Mouse (Mus musculus) central nervous system, embryonic 11.5 days (tissue): ENCODE measurements around the gene Wnt10b. TPM values are rescaled to one million over a fixed set of nuclear protein-coding genes. Genes with fewer than 3 reads are reported as not detected.

Experiments
- polyA plus RNA-seq: library from polyadenylated mRNA; depleted of rRNA; stranded (reverse); fragments of >200 nt; gene quantifications from 2 replicates; pipeline ENCODE4 v1.2.3, GENCODE M21; 2012; rRNA removed

The Wnt10b gene
- 0.72 and 2.0 TPM in 2 replicates for polyA plus RNA-seq

GRCm38 (mm10) chr15:98777762-98778161, at the start of gene Wnt10b:
Gene Wnt10b (minus strand): TSS chr15:98778150.

DNA sequence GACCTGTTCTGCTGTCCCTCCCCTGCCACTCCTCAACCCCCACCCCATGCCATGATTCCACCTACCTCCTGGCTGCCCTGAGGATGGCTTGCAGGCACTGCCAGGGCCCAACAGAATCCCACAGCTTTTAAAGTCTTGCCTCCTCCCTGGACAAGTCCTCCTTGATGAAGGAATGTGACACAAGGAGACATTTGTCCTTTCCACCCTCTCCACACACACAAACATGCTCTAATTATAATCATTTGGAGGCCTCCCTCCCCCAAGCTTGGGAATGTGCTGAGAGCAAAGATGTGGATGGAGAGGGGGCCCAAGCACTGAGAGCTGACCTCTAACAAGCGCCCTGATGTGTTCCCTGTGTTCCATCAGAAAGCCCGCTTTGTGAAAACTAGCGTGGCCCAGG, 31.4 kb upstream of the Wnt10b start, which contains the start of gene Ddn:
Gene Ddn (minus strand): TSS at position 101 of the 400 bp plus-strand sequence.

DNA sequence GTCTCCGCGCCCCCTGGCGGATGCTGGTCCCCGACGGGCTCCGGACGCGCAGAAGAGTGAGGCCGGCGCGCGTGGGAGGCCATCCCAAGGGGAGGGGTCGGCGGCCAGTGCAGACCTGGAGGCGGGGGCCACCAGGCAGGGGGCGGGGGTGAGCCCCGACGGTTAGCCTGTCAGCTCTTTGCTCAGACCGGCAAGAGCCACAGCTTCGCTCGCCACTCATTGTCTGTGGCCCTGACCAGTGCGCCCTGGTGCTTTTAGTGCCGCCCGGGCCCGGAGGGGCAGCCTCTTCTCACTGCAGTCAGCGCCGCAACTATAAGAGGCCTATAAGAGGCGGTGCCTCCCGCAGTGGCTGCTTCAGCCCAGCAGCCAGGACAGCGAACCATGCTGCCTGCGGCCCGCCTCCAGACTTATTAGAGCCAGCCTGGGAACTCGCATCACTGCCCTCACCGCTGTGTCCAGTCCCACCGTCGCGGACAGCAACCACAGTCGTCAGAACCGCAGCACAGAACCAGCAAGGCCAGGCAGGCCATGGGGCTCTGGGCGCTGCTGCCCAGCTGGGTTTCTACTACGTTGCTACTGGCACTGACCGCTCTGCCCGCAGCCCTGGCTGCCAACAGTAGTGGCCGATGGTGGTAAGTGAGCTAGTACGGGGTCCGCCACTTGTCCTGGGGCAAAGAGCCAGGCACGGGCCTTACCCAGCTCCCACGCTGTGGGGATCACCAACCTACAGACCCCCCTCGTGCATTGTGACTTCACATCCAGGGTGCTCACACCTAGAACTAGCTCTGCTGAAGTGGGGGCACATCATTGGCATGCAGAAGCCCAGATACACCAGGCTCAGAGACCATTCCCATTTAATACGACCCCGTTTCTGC, 11.9 kb upstream of the Wnt10b start, which contains the start of gene Wnt1:
Gene Wnt1 (plus strand): TSS at position 197 of the 875 bp plus-strand sequence.

GRCm38 (mm10) chr15:98762670-98763529, 15.1 kb downstream of the Wnt10b start, which contains the start of gene Arf3:
Gene Arf3 (minus strand): TSS chr15:98763214.

GRCm38 (mm10) chr15:98727443-98728321, 50.3 kb downstream of the Wnt10b start, which contains the start of gene Fkbp11:
Gene Fkbp11 (minus strand): TSS chr15:98728198.

Other genes with a start within 250 kb of the Wnt10b start
- 125 and 135 TPM in 2 replicates for gene Kansl2, start 243.9 kb downstream of the Wnt10b start, polyA plus RNA-seq
- gene Ccnt1, start 207.2 kb downstream of the Wnt10b start, polyA plus RNA-seq, result 21.9 and 30.6 TPM in 2 replicates
- gene 4930415O20Rik, start 207.1 kb downstream of the Wnt10b start, polyA plus RNA-seq, result not detected in 2 replicates
- 53.7 and 55.8 TPM in 2 replicates for gene Adcy6, start 168.1 kb downstream of the Wnt10b start, polyA plus RNA-seq
- 75.3 and 102 TPM in 2 replicates for gene Cacnb3, start 147.3 kb downstream of the Wnt10b start, polyA plus RNA-seq
- gene Ddx23, start 115.3 kb downstream of the Wnt10b start, polyA plus RNA-seq, result 66.3 and 99.5 TPM in 2 replicates
- gene Rnd1, start 100.7 kb downstream of the Wnt10b start, polyA plus RNA-seq, result 7.9 and 12.3 TPM in 2 replicates
- gene Ccdc65, start 69.9 kb downstream of the Wnt10b start, polyA plus RNA-seq, result 0.70 and 1.4 TPM in 2 replicates
- 10.1 and 11.2 TPM in 2 replicates for gene Fkbp11, start 50.0 kb downstream of the Wnt10b start, polyA plus RNA-seq
- gene Arf3, start 14.9 kb downstream of the Wnt10b start, polyA plus RNA-seq, result 72.2 and 83.4 TPM in 2 replicates
- gene Wnt1, start 11.7 kb upstream of the Wnt10b start, polyA plus RNA-seq, result 3.5 and 7.9 TPM in 2 replicates
- 0.55 and 1.2 TPM in 2 replicates for gene Ddn, start 31.3 kb upstream of the Wnt10b start, polyA plus RNA-seq
- gene Prkag1, start 53.4 kb upstream of the Wnt10b start, polyA plus RNA-seq, result 75.6 and 78.9 TPM in 2 replicates
- 37.9 and 38.9 TPM in 2 replicates for gene Kmt2d, start 93.1 kb upstream of the Wnt10b start, polyA plus RNA-seq
- gene Rhebl1, start 116.4 kb upstream of the Wnt10b start, polyA plus RNA-seq, result 11.3 and 19.2 TPM in 2 replicates
- gene Dhh, start 120.4 kb upstream of the Wnt10b start, polyA plus RNA-seq, result 0.56 and 0.96 TPM in 2 replicates
- 57.1 and 72.0 TPM in 2 replicates for gene Lmbr1l, start 140.1 kb upstream of the Wnt10b start, polyA plus RNA-seq
- gene Tuba1b, start 156.4 kb upstream of the Wnt10b start, polyA plus RNA-seq, result 2,005 and 2,656 TPM in 2 replicates
- gene Gm49450, start 175.4 kb upstream of the Wnt10b start, polyA plus RNA-seq, result 70.5 TPM in 1 of 2 replicates, not detected in the other
- 3,950 and 4,162 TPM in 2 replicates for gene Tuba1a, start 175.6 kb upstream of the Wnt10b start, polyA plus RNA-seq